Mouse (Mus musculus) cortical plate, adult 2 months (tissue): ENCODE data around the gene Slc35e3.

Source experiments
- CTCF ChIP-seq: fragments of 200-500 bp; IDR thresholded peaks from 2 replicates; pipeline ENCODE4 v1.5.1; 2011; ENCODE audit warnings: mild to moderate bottlenecking, control low read depth, low read length; ENCODE audit not compliant: insufficient read depth; ENCODE audit errors: extremely low read depth
- POLR2A ChIP-seq: fragments of 200-500 bp; IDR thresholded peaks from 2 replicates; pipeline ENCODE4 v1.6.1; 2011; ENCODE audit warnings: mild to moderate bottlenecking, low read length, control low read depth; ENCODE audit not compliant: insufficient read depth; ENCODE audit errors: extremely low read depth

- TF ChIP-seq CTCF (no peak), POLR2A (no peak)
These were observed 9.6 kb downstream of the Slc35e3 start for GRCm38 (mm10) chr10:117736573-117736972.
